Mouse (Mus musculus): ENCODE data around the gene Alg6. TPM values are rescaled to one million over a fixed set of nuclear protein-coding genes. Genes with fewer than 3 reads are reported as not detected.
A peak's percentile ranks its signal among the peaks of the same experiment; 100 is the strongest.

Alg6 gene
- polyA plus RNA-seq, 1 experiment from 2014 or later, result 27.6 TPM

DNA sequence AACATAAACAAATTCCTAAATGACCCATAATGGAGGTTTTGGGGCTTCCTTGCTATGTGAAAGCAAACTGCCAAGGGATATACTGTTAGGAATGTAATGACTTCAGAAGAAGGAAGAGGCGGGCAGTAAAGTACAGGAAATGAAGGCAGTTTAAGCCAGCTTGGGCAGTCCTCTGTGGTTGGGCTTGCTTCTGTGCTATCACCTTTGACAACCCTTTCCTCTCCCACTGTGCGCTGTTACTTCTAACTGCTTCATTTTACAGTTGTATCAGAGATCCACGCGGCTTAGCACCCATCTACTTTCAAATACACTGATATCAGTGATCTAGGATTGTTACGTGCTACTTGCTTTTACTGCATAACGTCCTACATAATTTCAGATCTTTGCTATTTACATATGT lies 76.9 kb downstream of the Alg6 start:
- no peaks in the 10 kb centered on the region for H3K4me1 ChIP-seq (replicated peaks; ENCODE audit: control insufficient read depth, insufficient read depth, low read length)
- WGBS, result 68% methylated on average over 6 of the region's 6 CpGs
- H3K36me3 ChIP-seq (ENCODE audit: control insufficient read depth, insufficient read depth, low read length), result no peaks in the 10 kb centered on the region
- no peak for DNase-seq (ENCODE audit: low spot score)
- H3K27me3 ChIP-seq (replicated peaks; ENCODE audit: control insufficient read depth, insufficient read depth, low read length), result no peaks in the 10 kb centered on the region
- H3K4me2 ChIP-seq, result no peak overlapping the region
- no peak overlapping the region for H3K27ac ChIP-seq (ENCODE audit: low read depth, low read length)
- no peak overlapping the region for H3K4me3 ChIP-seq (ENCODE audit: low read depth, low read length)
- no peak overlapping the region for H3K9ac ChIP-seq (ENCODE audit: low read depth, low read length)
- no peaks in the 10 kb centered on the region for H3K9me3 ChIP-seq (ENCODE audit: control insufficient read depth, low read length)
- 0 out of 2 replicates have a peak, but pooled peaks have one; percentile 23 for ATAC-seq (replicated peaks; ENCODE audit: low FRiP score)

Other genes starting within 250 kb of the Alg6 start
- 0.07 and 0.10 TPM in 2 replicates for gene Foxd3, start 59.4 kb upstream of the Alg6 start, polyA plus RNA-seq (2014; fragmentation: Nextera tagmentation; extraction: Ambion mirVana)
- gene Efcab7, start 113.5 kb downstream of the Alg6 start, polyA plus RNA-seq (2014; fragmentation: Nextera tagmentation; extraction: Ambion mirVana), result 14.3 and 16.2 TPM in 2 replicates
- gene Pgm1, start 213.8 kb downstream of the Alg6 start, polyA plus RNA-seq (2014; fragmentation: Nextera tagmentation; extraction: Ambion mirVana), result 105 and 117 TPM in 2 replicates
- 35.7 and 39.0 TPM in 2 replicates for gene Itgb3bp, start 214.1 kb downstream of the Alg6 start, polyA plus RNA-seq (2014; fragmentation: Nextera tagmentation; extraction: Ambion mirVana)